Mouse (Mus musculus) MEL (cell line): ENCODE measurements around the gene Fam129a. TPM values are rescaled to one million over a fixed set of nuclear protein-coding genes. Genes with fewer than 3 reads are reported as not detected.

Experiments
- DNase-seq: peaks from one replicate; pipeline ENCODE4 v3.0.0; 2011; ENCODE audit warnings: low read depth, low spot score
- H3K27ac ChIP-seq: 2 replicates; pipeline ENCODE4 v1.5.1; 2012; ENCODE audit warnings: low read depth, mild to moderate bottlenecking, control low read depth, low read length, moderate library complexity; ENCODE audit not compliant: control insufficient read depth
- H3K27me3 ChIP-seq, 2 experiments: fragments of 150-350 bp in 1 of 2; sonication (generic) in 1 of 2; 2 replicates each; pipeline ENCODE4 v1.6.1; 2012; ENCODE audit warnings: low read length in 2 of 2, mild to moderate bottlenecking in 2 of 2, improper control_type of control experiment in 1 of 2, moderate library complexity in 1 of 2; ENCODE audit not compliant: insufficient read depth in 2 of 2, control insufficient read depth in 1 of 2
- H3K36me3 ChIP-seq, 2 experiments: 2 replicates each; pipeline ENCODE4 v1.6.1; 2012 to 2014; ENCODE audit warnings: low read length in 2 of 2, improper control_type of control experiment in 1 of 2, inconsistent platforms in 1 of 2, mild to moderate bottlenecking in 1 of 2; ENCODE audit not compliant: insufficient read depth in 2 of 2, control insufficient read depth in 1 of 2
- H3K4me1 ChIP-seq, 2 experiments: fragments of 150-350 bp in 1 of 2; sonication (generic) in 1 of 2; 2 replicates each; pipeline ENCODE4 v1.6.1; 2012; ENCODE audit warnings: low read length in 2 of 2, improper control_type of control experiment in 1 of 2, mild to moderate bottlenecking in 1 of 2; ENCODE audit not compliant: insufficient read depth in 2 of 2, control insufficient read depth in 1 of 2
- H3K4me3 ChIP-seq, 2 experiments: fragments of 150-350 bp in 1 of 2; sonication (generic) in 1 of 2; 2 replicates each; pipeline ENCODE4 v1.5.1; 2012; ENCODE audit warnings: low read depth in 2 of 2, low read length in 2 of 2, mild to moderate bottlenecking in 2 of 2, moderate library complexity in 2 of 2, control low read depth in 1 of 2, improper control_type of control experiment in 1 of 2; ENCODE audit not compliant: control insufficient read depth in 1 of 2, insufficient read depth in 1 of 2
- H3K79me2 ChIP-seq: 2 replicates; pipeline ENCODE4 v1.6.1; 2012; ENCODE audit warnings: mild to moderate bottlenecking, low read length, moderate library complexity; ENCODE audit not compliant: control insufficient read depth, poor library complexity, insufficient read depth
- H3K9ac ChIP-seq: 2 replicates; pipeline ENCODE4 v1.6.1; 2012; ENCODE audit warnings: low read depth, mild to moderate bottlenecking, control low read depth, low read length, moderate library complexity; ENCODE audit not compliant: control insufficient read depth, poor library complexity, severe bottlenecking
- H3K9me3 ChIP-seq: fragments of 150-350 bp; sonication (generic); replicated peaks from 2 replicates; pipeline ENCODE4 v1.6.1; 2012; ENCODE audit warnings: mild to moderate bottlenecking, low read length, improper control_type of control experiment, moderate library complexity; ENCODE audit not compliant: insufficient read depth
- BHLHE40 ChIP-seq: IDR thresholded peaks from 2 replicates; pipeline ENCODE4 v1.6.1; 2012; ENCODE audit warnings: low read depth, mild to moderate bottlenecking, inconsistent platforms, low read length, improper control_type of control experiment, borderline replicate concordance
- CHD1 ChIP-seq: IDR thresholded peaks from 2 replicates; pipeline ENCODE4 v1.6.1; 2012; ENCODE audit warnings: low read depth, mild to moderate bottlenecking, inconsistent platforms, low read length, improper control_type of control experiment
- CHD2 ChIP-seq: IDR thresholded peaks from 2 replicates; pipeline ENCODE4 v1.6.1; 2011; ENCODE audit warnings: low read length, improper control_type of control experiment
- CTCF ChIP-seq, 3 experiments: IDR thresholded peaks in 2 of 3; conservative IDR thresholded peaks in 1 of 3; 2 replicates each; pipeline ENCODE4 v1.5.1; 2011 to 2012; ENCODE audit warnings: low read length in 3 of 3, low read depth in 2 of 3, mild to moderate bottlenecking in 2 of 3, improper control_type of control experiment in 1 of 3, inconsistent platforms in 1 of 3, mixed read lengths in 1 of 3, moderate library complexity in 1 of 3; ENCODE audit not compliant: control insufficient read depth in 1 of 3, insufficient read depth in 1 of 3, poor library complexity in 1 of 3, severe bottlenecking in 1 of 3
- ELF1 ChIP-seq: IDR thresholded peaks from 2 replicates; pipeline ENCODE4 v1.6.1; 2014; ENCODE audit warnings: low read depth, mild to moderate bottlenecking, inconsistent platforms, low read length, improper control_type of control experiment, moderate library complexity
- EP300 ChIP-seq, 2 experiments: IDR thresholded peaks; 2 replicates each; pipeline ENCODE4 v1.6.1; 2011; ENCODE audit warnings: improper control_type of control experiment in 2 of 2, low read length in 2 of 2, low read depth in 1 of 2, mild to moderate bottlenecking in 1 of 2
- ETS1 ChIP-seq: IDR thresholded peaks from 2 replicates; pipeline ENCODE4 v1.6.1; 2012; ENCODE audit warnings: low read depth, mild to moderate bottlenecking, inconsistent platforms, low read length, improper control_type of control experiment, moderate library complexity
- HCFC1 ChIP-seq: IDR thresholded peaks from 2 replicates; pipeline ENCODE4 v1.6.1; 2012; ENCODE audit warnings: low read depth, mild to moderate bottlenecking, inconsistent platforms, low read length, improper control_type of control experiment, moderate library complexity
- JUND ChIP-seq: IDR thresholded peaks from 2 replicates; pipeline ENCODE4 v1.6.1; 2011; ENCODE audit warnings: low read depth, mild to moderate bottlenecking, improper control_type of control experiment, low read length
- KAT2A ChIP-seq: conservative IDR thresholded peaks from 2 replicates; pipeline ENCODE4 v1.6.1; 2012; ENCODE audit warnings: low read depth, low read length, improper control_type of control experiment, inconsistent platforms
- MAFK ChIP-seq: IDR thresholded peaks from 2 replicates; pipeline ENCODE4 v1.6.1; 2011; ENCODE audit warnings: low read depth, mild to moderate bottlenecking, low read length, improper control_type of control experiment, borderline replicate concordance
- MAZ ChIP-seq: IDR thresholded peaks from 2 replicates; pipeline ENCODE4 v1.6.1; 2012; ENCODE audit warnings: low read depth, mild to moderate bottlenecking, inconsistent platforms, low read length, improper control_type of control experiment
- MEF2A ChIP-seq: IDR thresholded peaks from 2 replicates; pipeline ENCODE4 v1.6.1; 2014; ENCODE audit warnings: low read depth, mild to moderate bottlenecking, inconsistent platforms, low read length, improper control_type of control experiment; ENCODE audit not compliant: poor library complexity, insufficient replicate concordance, severe bottlenecking; ENCODE audit errors: extremely low read depth
- MXI1 ChIP-seq: IDR thresholded peaks from 2 replicates; pipeline ENCODE4 v1.6.1; 2011; ENCODE audit warnings: mild to moderate bottlenecking, low read depth, low read length, improper control_type of control experiment
- MYC ChIP-seq: IDR thresholded peaks from 2 replicates; pipeline ENCODE4 v1.6.1; 2011; ENCODE audit warnings: low read depth, mild to moderate bottlenecking, low read length, improper control_type of control experiment, moderate library complexity
- NELFE ChIP-seq: IDR thresholded peaks from 2 replicates; pipeline ENCODE4 v1.6.1; 2011; ENCODE audit warnings: low read depth, low read length, improper control_type of control experiment
- NRF1 ChIP-seq: IDR thresholded peaks from 2 replicates; pipeline ENCODE4 v1.6.1; 2014; ENCODE audit warnings: low read depth, mild to moderate bottlenecking, inconsistent platforms, low read length, improper control_type of control experiment, moderate library complexity; ENCODE audit not compliant: poor library complexity, insufficient read depth, severe bottlenecking
- POLR2A ChIP-seq, 2 experiments: IDR thresholded peaks; 2 replicates each; pipeline ENCODE4 v1.6.1; 2011 to 2012; ENCODE audit warnings: low read length in 2 of 2, mild to moderate bottlenecking in 2 of 2, control low read depth in 1 of 2, improper control_type of control experiment in 1 of 2, low read depth in 1 of 2, moderate library complexity in 1 of 2; ENCODE audit not compliant: control insufficient read depth in 1 of 2, insufficient read depth in 1 of 2, poor library complexity in 1 of 2
- POLR2AphosphoS5 ChIP-seq: IDR thresholded peaks from 2 replicates; pipeline ENCODE4 v1.6.1; 2012; ENCODE audit warnings: low read depth, borderline replicate concordance, mild to moderate bottlenecking, inconsistent platforms, low read length, moderate library complexity, mixed read lengths
- RAD21 ChIP-seq: IDR thresholded peaks from 2 replicates; pipeline ENCODE4 v1.6.1; 2011; ENCODE audit warnings: mild to moderate bottlenecking, low read depth, low read length, improper control_type of control experiment
- RCOR1 ChIP-seq: IDR thresholded peaks from 2 replicates; pipeline ENCODE4 v1.6.1; 2012; ENCODE audit warnings: low read depth, mild to moderate bottlenecking, inconsistent platforms, low read length, improper control_type of control experiment
- SIN3A ChIP-seq: IDR thresholded peaks from 2 replicates; pipeline ENCODE4 v1.6.1; 2012; ENCODE audit warnings: low read length, improper control_type of control experiment, inconsistent platforms
- SMC3 ChIP-seq: IDR thresholded peaks from 2 replicates; pipeline ENCODE4 v1.6.1; 2011; ENCODE audit warnings: low read depth, low read length, improper control_type of control experiment
- TAL1 ChIP-seq: IDR thresholded peaks from 2 replicates; pipeline ENCODE4 v1.6.1; 2012; ENCODE audit warnings: mild to moderate bottlenecking, inconsistent platforms, low read length, moderate library complexity, mixed read lengths
- TCF12 ChIP-seq: IDR thresholded peaks from 2 replicates; pipeline ENCODE4 v1.6.1; 2014; ENCODE audit warnings: low read depth, mild to moderate bottlenecking, inconsistent platforms, low read length, improper control_type of control experiment, moderate library complexity
- UBTF ChIP-seq: IDR thresholded peaks from 2 replicates; pipeline ENCODE4 v1.6.1; 2012; ENCODE audit warnings: low read depth, mild to moderate bottlenecking, inconsistent platforms, low read length, improper control_type of control experiment, moderate library complexity, borderline replicate concordance; ENCODE audit not compliant: insufficient read depth
- ZMIZ1 ChIP-seq: IDR thresholded peaks from 2 replicates; pipeline ENCODE4 v1.6.1; 2012; ENCODE audit warnings: low read depth, mild to moderate bottlenecking, inconsistent platforms, low read length, improper control_type of control experiment, moderate library complexity
- ZNF384 ChIP-seq: IDR thresholded peaks from 2 replicates; pipeline ENCODE4 v1.6.1; 2012; ENCODE audit warnings: low read depth, mild to moderate bottlenecking, inconsistent platforms, low read length, improper control_type of control experiment
- polyA plus RNA-seq, 2 experiments: library from polyadenylated mRNA; stranded (reverse) in 1 of 2; unstranded in 1 of 2; fragments of >175 nt in 1 of 2; fragments of >200 nt in 1 of 2; gene quantifications; 2 replicates each; pipeline versions ENCODE4 v1.2.1 to v1.2.4; 2012; ENCODE audit warnings: low replicate concordance in 2 of 2, low read depth in 1 of 2; ENCODE audit not compliant: insufficient read length in 2 of 2, insufficient read depth in 1 of 2, missing spikeins in 1 of 2
- total RNA-seq: library from RNA; depleted of rRNA; stranded (reverse); fragments of 300-350 nt; gene quantifications from 2 replicates; pipeline ENCODE4 v1.2.3, GENCODE M21; 2012

The Fam129a gene
- total and polyA plus RNA-seq, 3 experiments, result 3.1 to 67.5 (median 8.8) TPM

GRCm38 (mm10) chr1:151664837-151665431, 93.9 kb downstream of the Fam129a start:
- Histone ChIP-seq H3K36me3 (peaks cover 0 to 43% of the 10 kb centered on the region in 2 experiments; a peak in 3 of 4 replicates), H3K9me3 (no peaks in the 10 kb centered on the region), H3K9ac (no peak overlapping the region), H3K27ac (no peak overlapping the region), H3K4me1 (peaks cover 15 to 48% of the 10 kb centered on the region in 2 experiments), H3K4me3 (no peak overlapping the region), H3K27me3 (no peaks in the 10 kb centered on the region), H3K79me2 (no peaks in the 10 kb centered on the region; the same call in 1 of the 2 replicates)
- no peak for TF ChIP-seq KAT2A
- TF ChIP-seq TAL1, result no peak
- DNase-seq, result no peak

DNA sequence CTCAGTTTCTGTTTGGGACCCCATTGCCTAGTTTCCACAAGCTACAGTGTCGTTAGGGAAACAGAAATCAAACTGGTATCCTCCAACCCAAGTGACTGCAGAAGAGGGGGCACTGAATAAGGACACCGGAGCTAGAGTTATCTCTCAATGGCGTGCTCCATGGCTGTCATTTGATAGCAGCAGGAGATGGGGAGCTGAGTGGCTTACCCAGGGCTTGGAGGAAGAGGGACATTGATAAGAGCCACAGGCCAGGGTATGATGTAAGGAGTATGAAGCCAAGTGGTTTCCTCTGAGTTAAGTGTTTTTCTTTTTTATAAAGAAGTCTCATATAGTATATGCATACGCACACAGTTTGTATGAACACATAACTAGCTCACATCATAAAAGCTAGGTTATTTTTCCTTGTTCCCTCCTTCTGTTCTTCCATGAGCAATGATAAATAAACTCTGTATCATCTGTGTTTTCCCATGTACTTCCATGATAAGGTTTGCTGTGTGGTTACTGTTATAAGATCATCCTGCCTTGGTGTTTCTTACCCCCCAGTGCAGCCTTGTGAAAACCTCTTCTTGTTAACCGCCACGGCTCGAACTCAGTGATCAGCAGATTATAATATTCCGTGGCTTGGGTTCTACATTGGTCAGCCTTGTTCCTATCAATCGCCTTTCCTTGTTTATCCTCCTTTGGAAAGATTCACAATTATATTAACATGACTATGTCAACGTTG, 96.5 kb downstream of the Fam129a start:
- Histone ChIP-seq H3K27ac (peak overlapping the region; percentile 92), H3K4me3 (peak overlapping the region; percentile 38 to 45)
- TF ChIP-seq MAZ (peak; percentile 84; the same call in 1 of the 2 replicates), POLR2AphosphoS5 (no peak), JUND (0 out of 2 replicates have a peak, but pooled peaks have one; percentile 15), CHD2 (no peak), CTCF (IDR thresholded peaks at IDR 0.05 in 2 of 3, conservative IDR thresholded peaks at IDR 0.05 in 1 of 3; ENCODE audit: control insufficient read depth in 1 of 3, insufficient read depth in 1 of 3, low read depth in 2 of 3, low read length in 3 of 3, poor library complexity in 1 of 3, severe bottlenecking in 1 of 3) (no peak), HCFC1 (no peak), TAL1 (peak; percentile 66), BHLHE40 (0 out of 2 replicates have a peak, but pooled peaks have one; percentile 26), TCF12 (peak; percentile 94), NRF1 (0 out of 2 replicates have a peak, but pooled peaks have one; percentile 17), ELF1 (no peak), SIN3A (peak; percentile 72), MYC (no peak), MAFK (no peak; the same call in 1 of the 2 replicates), POLR2A (IDR thresholded peaks at IDR 0.05; ENCODE audit: control insufficient read depth in 1 of 2, insufficient read depth in 1 of 2, low read depth in 1 of 2, low read length in 2 of 2, poor library complexity in 1 of 2) (no peak), UBTF (no peak), ETS1 (peak; percentile 94), SMC3 (no peak), MEF2A (no peak), RAD21 (no peak), MXI1 (peak; percentile 70), NELFE (0 out of 2 replicates have a peak, but pooled peaks have one; percentile 11), KAT2A (no peak), EP300 (IDR thresholded peaks at IDR 0.05; ENCODE audit: low read depth in 1 of 2, low read length in 2 of 2) (peak; percentile 77 to 86), RCOR1 (peak; percentile 71; the same call in 1 of the 2 replicates), CHD1 (no peak), ZMIZ1 (no peak), ZNF384 (peak; percentile 19; the same call in 1 of the 2 replicates)

More for the DNA sequence above, 96.5 kb downstream of the Fam129a start:
- no peaks in the 10 kb centered on the region for H3K9me3 ChIP-seq
- H3K36me3 ChIP-seq, result peaks cover 0 to 31% of the 10 kb centered on the region in 2 experiments; a peak in 3 of 4 replicates
- H3K27me3 ChIP-seq, result no peaks in the 10 kb centered on the region
- no peaks in the 10 kb centered on the region; the same call in 1 of the 2 replicates for H3K79me2 ChIP-seq
- H3K4me1 ChIP-seq, result peaks cover 11 to 33% of the 10 kb centered on the region in 2 experiments
- H3K9ac ChIP-seq, result peak overlapping the region; percentile 58
- DNase-seq, result peak; percentile 90
